Mouse (Mus musculus) hindbrain, embryonic 13.5 days (tissue): ENCODE data around the gene Cga. TPM values are rescaled to one million over a fixed set of nuclear protein-coding genes. Genes with fewer than 3 reads are reported as not detected.
A peak's percentile ranks its signal among the peaks of the same experiment; 100 is the strongest.
"Not testable (repeated sequence)": the region's sequence is repeated elsewhere in the genome, so short reads cannot be mapped to it uniquely, and the experiment has no call there.

Source experiments
- ATAC-seq: fragments of 200-750 bp; cut with Nextera tagmentation; 2 replicates; pipeline ENCODE4 v1.8.0; 2017; ENCODE audit warnings: moderate TSS enrichment; ENCODE audit not compliant: low FRiP score
- H3K27ac ChIP-seq: fragments of 300-500 bp; sonication (generic); 2 replicates; pipeline ENCODE4 v1.5.1; 2015; ENCODE audit warnings: inconsistent platforms, mild to moderate bottlenecking, moderate library complexity
- H3K27me3 ChIP-seq: fragments of 300-500 bp; sonication (generic); 2 replicates; pipeline ENCODE4 v1.6.1; 2015; ENCODE audit warnings: mild to moderate bottlenecking, inconsistent platforms
- H3K36me3 ChIP-seq: fragments of 300-500 bp; sonication (generic); 2 replicates; pipeline ENCODE4 v1.6.1; 2015; ENCODE audit warnings: mild to moderate bottlenecking, inconsistent platforms
- H3K4me1 ChIP-seq: fragments of 300-500 bp; sonication (generic); replicated peaks from 2 replicates; pipeline ENCODE4 v1.6.1; 2015; ENCODE audit warnings: inconsistent platforms
- H3K4me2 ChIP-seq: fragments of 300-500 bp; sonication (generic); 2 replicates; pipeline ENCODE4 v1.6.1; 2015; ENCODE audit warnings: inconsistent platforms, mild to moderate bottlenecking, moderate library complexity
- H3K4me3 ChIP-seq: fragments of 300-500 bp; sonication (generic); 2 replicates; pipeline ENCODE4 v1.5.1; 2015; ENCODE audit warnings: mild to moderate bottlenecking, inconsistent platforms
- H3K9ac ChIP-seq: fragments of 300-500 bp; sonication (generic); 2 replicates; pipeline ENCODE4 v1.6.1; 2015; ENCODE audit warnings: mild to moderate bottlenecking, inconsistent platforms
- H3K9me3 ChIP-seq: fragments of 300-500 bp; sonication (generic); 2 replicates; pipeline ENCODE4 v1.6.1; 2016; ENCODE audit warnings: inconsistent platforms
- WGBS: fragments of 180-500 bp; shearing (Covaris S2); methylation state at CpG from one replicate; pipeline ENCODE4 v1.1.7; 2015; 5-methylcytosine and 5-hydroxymethylcytosine counted together
- polyA plus RNA-seq: library from polyadenylated mRNA; unstranded; fragments of >200 nt; fragmentation: Nextera tagmentation; extraction: Ambion mirVana; gene quantifications from 2 replicates; pipeline ENCODE4 v1.2.1, GENCODE M21; 2015

The Cga gene
- polyA plus RNA-seq, 1 experiment from 2014 or later: not detected

DNA sequence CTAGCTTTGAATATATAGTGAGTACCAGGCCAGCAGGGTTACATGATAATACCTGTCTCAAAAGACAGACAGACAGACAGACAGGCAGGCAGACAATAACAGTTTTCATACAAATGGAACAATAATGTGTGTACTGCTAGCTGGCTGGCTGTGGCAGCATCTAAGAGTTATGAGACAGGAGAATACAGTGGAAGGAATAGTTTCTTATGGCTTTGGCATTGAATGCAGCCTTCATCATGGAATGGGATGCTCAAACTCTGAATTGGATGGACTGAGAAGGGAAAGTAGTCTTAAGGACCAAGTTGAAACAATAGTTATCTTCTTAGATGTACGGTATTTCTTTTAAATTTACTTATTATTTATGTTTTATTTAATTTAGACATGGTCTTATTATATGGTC lies 5.7 kb downstream of the Cga start:
- ATAC-seq: no peak
- Histone ChIP-seq H3K4me2 (no peak overlapping the region), H3K27ac (no peak overlapping the region), H3K27me3 (no peaks in the 10 kb centered on the region), H3K4me3 (no peak overlapping the region), H3K36me3 (no peaks in the 10 kb centered on the region), H3K4me1 (no peaks in the 10 kb centered on the region), H3K9ac (no peak overlapping the region), H3K9me3 (no peaks in the 10 kb centered on the region)
- WGBS: 92% methylated on average over 1 of the region's 1 CpGs

DNA sequence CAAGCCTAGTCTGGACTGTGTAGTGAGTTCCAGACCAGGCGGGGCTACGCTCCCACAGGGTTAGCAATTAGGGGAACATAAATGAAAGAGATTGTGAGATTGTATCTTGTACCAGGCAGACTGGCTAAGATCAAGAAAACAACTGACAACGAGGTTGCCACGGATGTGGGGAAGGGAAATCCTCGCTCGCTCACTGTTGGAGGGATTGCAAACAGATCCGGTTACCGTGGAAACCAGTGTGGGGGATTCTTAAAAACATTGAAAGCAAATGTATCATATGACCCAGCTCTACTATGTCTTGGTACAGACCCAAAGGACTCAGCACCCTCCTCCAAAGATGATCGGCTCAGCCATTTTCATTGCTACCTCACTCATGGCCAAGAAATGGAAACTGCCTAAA lies 6.6 kb downstream of the Cga start:
- Histone ChIP-seq H3K4me1 (no peaks in the 10 kb centered on the region), H3K27me3 (no peaks in the 10 kb centered on the region), H3K27ac (no peak overlapping the region), H3K36me3 (no peaks in the 10 kb centered on the region), H3K4me3 (no peak overlapping the region), H3K9ac (no peak overlapping the region), H3K4me2 (no peak overlapping the region), H3K9me3 (no peaks in the 10 kb centered on the region)
- WGBS: 55% methylated on average over 9 of the region's 9 CpGs
- no peak for ATAC-seq

DNA sequence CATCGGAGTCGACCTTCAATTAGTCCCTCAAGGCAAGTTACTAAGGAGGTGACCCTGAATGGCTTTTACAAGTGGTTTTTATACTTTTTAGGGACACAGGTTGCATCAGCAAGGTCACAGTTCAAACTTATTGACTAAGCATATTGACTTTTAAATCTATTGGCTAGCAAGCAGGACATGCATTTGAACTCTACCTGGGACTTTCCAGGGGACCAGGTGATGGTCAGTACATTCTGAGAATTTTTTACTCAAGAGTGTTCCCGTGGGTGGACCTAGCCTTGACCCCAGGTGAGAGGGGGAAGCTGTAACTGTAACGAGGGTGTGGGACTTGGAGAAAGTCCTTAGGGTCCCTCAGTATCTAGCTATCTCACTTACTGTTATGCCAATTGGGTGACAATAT lies 7.6 kb downstream of the Cga start:
- ATAC-seq: no peak
- no peaks in the 10 kb centered on the region for H3K9me3 ChIP-seq
- H3K36me3 ChIP-seq: no peaks in the 10 kb centered on the region
- no peak overlapping the region for H3K27ac ChIP-seq
- WGBS: 84% methylated on average over 4 of the region's 4 CpGs
- no peak overlapping the region for H3K4me3 ChIP-seq
- H3K4me2 ChIP-seq: no peak overlapping the region
- no peak overlapping the region for H3K9ac ChIP-seq
- H3K27me3 ChIP-seq: no peaks in the 10 kb centered on the region
- no peaks in the 10 kb centered on the region for H3K4me1 ChIP-seq

DNA sequence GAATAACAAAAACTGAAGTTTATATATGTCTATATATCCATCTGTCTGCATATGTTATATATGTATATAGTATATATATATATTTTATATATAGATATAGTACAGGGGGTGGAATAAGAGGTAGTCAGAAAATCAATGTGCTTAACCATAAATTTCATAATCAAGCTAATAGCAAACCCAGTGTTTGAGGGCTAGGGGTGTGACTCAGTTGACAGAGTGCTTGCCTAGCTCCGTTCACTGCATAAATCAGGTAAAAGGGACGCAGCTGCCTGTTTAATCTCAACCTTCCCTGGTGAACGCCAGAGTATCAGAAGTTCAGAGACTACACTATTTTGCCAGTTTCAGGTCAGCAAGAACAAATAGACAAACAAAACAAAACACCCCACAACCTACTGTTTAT lies 8.0 kb downstream of the Cga start:
- H3K27ac ChIP-seq, H3K4me2 ChIP-seq, H3K9me3 ChIP-seq, ATAC-seq, H3K4me3 ChIP-seq, H3K4me1 ChIP-seq, H3K9ac ChIP-seq, H3K27me3 ChIP-seq, H3K36me3 ChIP-seq: not testable (repeated sequence)
- 79% methylated on average over 3 of the region's 3 CpGs for WGBS

DNA sequence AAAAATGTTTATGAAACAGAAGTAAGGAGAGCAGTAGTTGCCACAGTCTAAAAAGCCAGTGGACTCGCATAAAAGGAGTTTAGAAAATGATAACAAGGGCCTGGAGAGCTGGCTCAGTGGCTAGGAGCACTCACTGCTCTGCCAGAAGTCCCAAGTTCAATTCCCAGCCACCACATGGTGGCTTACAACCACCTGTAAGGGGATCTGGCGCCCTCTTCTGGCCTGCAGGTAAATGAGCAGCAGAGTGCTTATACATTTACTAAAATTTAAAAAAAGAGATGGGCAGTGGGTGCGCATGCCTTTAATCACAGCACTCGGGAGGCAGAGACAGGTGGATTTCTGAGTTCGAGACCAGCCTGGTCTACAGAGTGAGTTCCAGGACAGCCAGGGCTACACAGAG lies 11.8 kb downstream of the Cga start:
- Histone ChIP-seq H3K9me3 (no peaks in the 10 kb centered on the region), H3K27me3 (no peaks in the 10 kb centered on the region), H3K36me3 (no peaks in the 10 kb centered on the region), H3K27ac (no peak overlapping the region), H3K9ac (no peak overlapping the region), H3K4me2 (no peak overlapping the region), H3K4me1 (no peaks in the 10 kb centered on the region), H3K4me3 (no peak overlapping the region)
- 66% methylated on average over 5 of the region's 5 CpGs for WGBS
- no peak for ATAC-seq

DNA sequence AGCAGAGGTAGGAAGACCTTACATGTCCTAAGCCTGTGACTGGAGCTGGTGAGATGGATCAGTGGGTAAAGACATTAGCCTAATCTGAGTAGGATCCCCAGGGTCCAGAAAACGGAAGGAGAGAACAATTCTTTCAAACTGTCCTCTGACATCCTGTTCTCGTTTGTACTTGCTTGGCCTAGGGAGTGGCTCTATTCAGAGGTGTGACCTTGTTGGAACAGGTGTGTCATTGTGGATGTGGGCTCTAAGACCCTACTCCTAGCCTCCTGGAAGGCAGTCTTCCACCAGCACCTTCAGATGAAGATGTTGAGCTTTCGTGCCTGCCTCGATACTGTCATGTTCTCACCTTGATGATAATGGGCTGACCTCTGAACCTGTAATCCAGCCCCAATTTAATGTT lies 12.6 kb downstream of the Cga start:
- H3K27ac ChIP-seq: no peak overlapping the region
- no peak overlapping the region for H3K4me2 ChIP-seq
- H3K4me1 ChIP-seq: no peaks in the 10 kb centered on the region
- H3K4me3 ChIP-seq: no peak overlapping the region
- no peak overlapping the region for H3K9ac ChIP-seq
- WGBS: 82% methylated on average over 4 of the region's 4 CpGs
- ATAC-seq: no peak
- H3K9me3 ChIP-seq: no peaks in the 10 kb centered on the region
- no peaks in the 10 kb centered on the region for H3K36me3 ChIP-seq
- H3K27me3 ChIP-seq: no peaks in the 10 kb centered on the region

DNA sequence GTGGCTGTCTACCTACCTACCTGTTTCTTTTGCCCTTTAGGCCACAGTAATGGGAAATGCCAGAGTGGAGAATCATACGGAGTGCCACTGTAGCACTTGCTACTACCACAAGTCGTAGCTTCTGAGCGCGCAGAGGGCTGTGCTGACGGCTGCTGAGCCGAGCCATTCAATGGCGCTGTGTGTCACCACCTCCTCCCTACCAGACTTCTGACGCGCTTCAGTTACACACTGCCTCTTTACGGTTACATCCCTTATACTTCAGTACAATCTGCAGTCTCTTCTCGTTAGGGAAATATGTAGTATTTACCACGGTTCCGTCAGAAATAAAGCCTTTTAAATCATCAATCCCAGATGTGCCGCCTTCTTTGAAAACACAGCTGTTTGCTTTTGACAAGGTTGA lies 13.4 kb downstream of the Cga start:
- Histone ChIP-seq H3K4me2 (no peak overlapping the region), H3K4me1 (no peaks in the 10 kb centered on the region), H3K4me3 (no peak overlapping the region), H3K36me3 (no peaks in the 10 kb centered on the region), H3K27ac (no peak overlapping the region), H3K9me3 (no peaks in the 10 kb centered on the region), H3K9ac (no peak overlapping the region), H3K27me3 (no peaks in the 10 kb centered on the region)
- ATAC-seq: no peak
- 56% methylated on average over 14 of the region's 14 CpGs for WGBS

DNA sequence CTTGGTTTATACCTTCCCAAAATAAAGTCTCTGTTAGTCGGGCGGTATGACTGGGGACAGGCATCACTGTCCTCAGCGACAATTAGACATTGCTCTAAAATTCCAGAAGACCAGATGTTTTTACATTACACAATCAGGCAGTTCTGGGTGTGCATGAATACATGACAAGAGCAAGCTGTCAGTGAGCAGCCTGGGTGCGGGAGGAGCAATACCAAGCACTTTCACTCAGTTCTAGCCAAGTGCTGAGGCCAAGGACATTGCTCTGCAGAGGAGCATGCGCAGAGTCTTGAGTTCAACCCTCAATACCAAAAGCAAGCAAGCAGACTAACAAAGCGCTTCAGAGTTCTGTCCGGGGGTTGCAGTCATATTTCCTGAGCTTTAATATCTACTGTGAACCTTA lies 14.5 kb downstream of the Cga start:
- Histone ChIP-seq H3K27ac (no peak overlapping the region), H3K4me2 (no peak overlapping the region), H3K9ac (no peak overlapping the region), H3K36me3 (no peaks in the 10 kb centered on the region), H3K4me1 (no peaks in the 10 kb centered on the region), H3K4me3 (no peak overlapping the region), H3K27me3 (no peaks in the 10 kb centered on the region), H3K9me3 (no peaks in the 10 kb centered on the region)
- 93% methylated on average over 7 of the region's 7 CpGs for WGBS
- no peak for ATAC-seq

DNA sequence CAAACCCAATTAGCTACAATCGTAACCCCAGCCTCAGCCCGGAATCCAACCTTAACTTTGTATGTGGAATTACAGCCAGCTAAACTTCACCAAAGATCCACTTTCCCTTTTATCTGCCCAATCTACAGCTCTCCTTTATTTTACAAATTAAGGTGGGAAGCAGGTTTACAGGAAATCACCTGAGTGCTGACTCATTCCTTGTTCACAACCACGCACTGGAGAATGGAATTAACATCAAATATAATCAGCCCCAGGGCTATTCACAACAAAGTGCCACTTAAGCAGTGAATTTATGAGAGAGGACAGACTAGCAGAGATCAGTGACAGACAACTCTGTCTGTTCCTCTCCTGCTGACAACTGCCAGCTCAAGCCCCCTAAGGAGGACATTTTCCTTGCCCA lies 17.8 kb downstream of the Cga start:
- H3K4me3 ChIP-seq: no peak overlapping the region
- H3K9ac ChIP-seq: no peak overlapping the region
- no peak overlapping the region for H3K4me2 ChIP-seq
- 77% methylated on average over 3 of the region's 3 CpGs for WGBS
- H3K4me1 ChIP-seq: no peaks in the 10 kb centered on the region
- no peaks in the 10 kb centered on the region for H3K36me3 ChIP-seq
- no peak overlapping the region for H3K27ac ChIP-seq
- no peaks in the 10 kb centered on the region for H3K9me3 ChIP-seq
- ATAC-seq: no peak
- H3K27me3 ChIP-seq: no peaks in the 10 kb centered on the region

DNA sequence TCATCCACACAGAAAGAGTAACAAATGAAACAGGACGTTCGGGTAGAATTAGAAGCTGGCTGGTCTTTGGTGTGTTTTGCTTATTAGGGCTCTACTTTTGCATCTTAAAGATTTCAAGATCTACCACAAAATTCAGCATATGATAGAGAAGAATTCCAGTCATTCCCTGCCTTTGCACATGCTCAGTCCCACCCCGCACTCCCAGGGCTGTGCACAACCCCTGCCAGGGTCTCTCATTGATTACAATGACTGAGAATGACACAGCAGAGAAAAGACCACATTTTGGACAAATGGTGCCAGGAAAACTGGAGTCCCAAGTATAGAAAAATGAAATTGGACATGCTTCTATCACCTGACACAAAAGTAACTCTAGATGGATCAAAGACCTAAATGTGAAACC lies 18.6 kb downstream of the Cga start:
- WGBS: 85% methylated on average over 3 of the region's 3 CpGs
- no peak overlapping the region for H3K27ac ChIP-seq
- no peak for ATAC-seq
- no peaks in the 10 kb centered on the region for H3K27me3 ChIP-seq
- H3K9ac ChIP-seq: no peak overlapping the region
- H3K4me2 ChIP-seq: no peak overlapping the region
- H3K4me3 ChIP-seq: no peak overlapping the region
- H3K4me1 ChIP-seq: no peaks in the 10 kb centered on the region
- H3K36me3 ChIP-seq: no peaks in the 10 kb centered on the region
- H3K9me3 ChIP-seq: no peaks in the 10 kb centered on the region

DNA sequence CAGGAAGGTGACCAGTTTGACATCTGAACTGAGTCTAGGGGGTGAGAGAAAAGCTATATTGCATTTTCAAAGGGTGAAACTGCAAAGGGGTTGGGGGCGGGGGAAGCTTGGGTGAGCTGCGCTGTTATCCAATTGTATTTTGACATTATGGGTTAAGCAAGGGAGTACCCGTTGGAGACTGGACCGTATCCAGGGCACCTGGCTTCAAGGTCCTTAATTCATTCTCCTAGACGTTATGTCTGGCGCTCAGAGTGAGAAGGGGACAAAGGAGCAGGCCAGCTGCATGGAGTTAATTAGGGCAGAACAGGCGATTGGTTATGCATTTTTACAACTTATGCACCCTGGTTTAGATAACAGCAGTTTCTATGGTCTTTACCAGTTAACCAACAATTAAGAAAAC lies 23.8 kb downstream of the Cga start:
- ATAC-seq: no peak
- no peaks in the 10 kb centered on the region for H3K27me3 ChIP-seq
- no peak overlapping the region for H3K27ac ChIP-seq
- no peak overlapping the region for H3K4me2 ChIP-seq
- H3K9me3 ChIP-seq: no peaks in the 10 kb centered on the region
- WGBS: 53% methylated on average over 7 of the region's 7 CpGs
- H3K9ac ChIP-seq: no peak overlapping the region
- no peaks in the 10 kb centered on the region for H3K4me1 ChIP-seq
- no peak overlapping the region for H3K4me3 ChIP-seq
- H3K36me3 ChIP-seq: no peaks in the 10 kb centered on the region

DNA sequence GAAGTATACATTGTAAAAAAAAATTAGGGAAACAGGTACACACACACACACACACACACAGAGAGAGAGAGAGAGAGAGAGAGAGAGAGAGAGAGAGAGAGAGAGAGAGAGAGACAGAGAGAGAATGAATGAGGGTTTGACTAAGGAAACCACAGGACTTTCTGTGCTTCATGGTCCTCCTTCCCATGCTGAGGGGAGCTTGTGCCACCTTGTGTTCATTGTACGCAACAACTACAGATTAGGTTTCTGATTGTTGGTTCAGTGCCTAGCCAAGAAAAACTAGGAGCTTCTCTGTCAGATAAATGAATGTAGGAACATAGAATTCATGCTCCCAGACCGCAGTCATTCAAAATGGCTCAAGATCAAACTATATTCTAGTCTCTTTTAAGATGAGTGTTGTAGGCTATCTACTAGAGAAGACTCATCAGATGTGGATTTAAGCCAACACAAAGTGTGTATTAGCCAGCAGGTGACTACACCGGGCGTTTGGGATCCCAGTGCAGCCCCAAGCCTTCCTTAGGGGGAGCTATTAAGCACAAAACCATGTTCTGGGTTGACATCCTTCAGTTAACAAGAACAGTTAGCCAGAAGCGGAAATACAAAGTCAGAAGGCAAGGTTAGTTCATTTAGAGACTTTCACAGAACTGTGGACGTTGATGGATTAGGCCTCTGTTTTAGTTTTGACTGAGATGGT lies 28.7 kb downstream of the Cga start:
- H3K36me3 ChIP-seq: no peaks in the 10 kb centered on the region
- no peaks in the 10 kb centered on the region for H3K9me3 ChIP-seq
- H3K4me2 ChIP-seq: no peak overlapping the region
- WGBS: 69% methylated on average over 6 of the region's 6 CpGs
- no peaks in the 10 kb centered on the region for H3K27me3 ChIP-seq
- H3K9ac ChIP-seq: no peak overlapping the region
- ATAC-seq: peak; percentile 57; the same call in 1 of the 2 replicates
- no peaks in the 10 kb centered on the region for H3K4me1 ChIP-seq
- H3K27ac ChIP-seq: no peak overlapping the region
- no peak overlapping the region for H3K4me3 ChIP-seq

DNA sequence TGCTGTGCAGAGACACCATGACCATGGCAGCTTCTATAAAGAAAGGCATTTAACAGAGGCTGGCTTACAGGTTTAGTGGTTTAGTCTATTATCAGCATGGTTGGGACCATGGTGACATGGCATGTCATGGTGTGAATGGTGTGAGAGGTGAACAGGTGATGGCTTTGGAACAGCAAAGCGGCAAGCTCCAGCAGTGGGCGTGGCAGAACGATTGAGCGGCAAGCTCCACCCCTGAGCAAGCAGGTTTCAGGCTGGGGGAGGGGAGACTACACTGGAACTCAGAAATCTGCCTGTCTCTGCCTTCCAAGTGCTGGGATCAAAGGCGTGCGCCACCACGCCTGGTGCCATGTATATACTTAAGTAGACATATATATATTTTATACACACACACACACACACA lies 34.8 kb downstream of the Cga start:
- 81% methylated on average over 7 of the region's 7 CpGs for WGBS
- not testable (repeated sequence) for ATAC-seq, H3K4me3 ChIP-seq, H3K27me3 ChIP-seq, H3K4me2 ChIP-seq, H3K4me1 ChIP-seq, H3K36me3 ChIP-seq, H3K27ac ChIP-seq, H3K9ac ChIP-seq, H3K9me3 ChIP-seq
